Mouse (Mus musculus): ENCODE measurements around the gene Zfp414.
"Not testable (repeated sequence)": the region's sequence is repeated elsewhere in the genome, so short reads cannot be mapped to it uniquely, and the experiment has no call there.

Zfp414 gene

DNA sequence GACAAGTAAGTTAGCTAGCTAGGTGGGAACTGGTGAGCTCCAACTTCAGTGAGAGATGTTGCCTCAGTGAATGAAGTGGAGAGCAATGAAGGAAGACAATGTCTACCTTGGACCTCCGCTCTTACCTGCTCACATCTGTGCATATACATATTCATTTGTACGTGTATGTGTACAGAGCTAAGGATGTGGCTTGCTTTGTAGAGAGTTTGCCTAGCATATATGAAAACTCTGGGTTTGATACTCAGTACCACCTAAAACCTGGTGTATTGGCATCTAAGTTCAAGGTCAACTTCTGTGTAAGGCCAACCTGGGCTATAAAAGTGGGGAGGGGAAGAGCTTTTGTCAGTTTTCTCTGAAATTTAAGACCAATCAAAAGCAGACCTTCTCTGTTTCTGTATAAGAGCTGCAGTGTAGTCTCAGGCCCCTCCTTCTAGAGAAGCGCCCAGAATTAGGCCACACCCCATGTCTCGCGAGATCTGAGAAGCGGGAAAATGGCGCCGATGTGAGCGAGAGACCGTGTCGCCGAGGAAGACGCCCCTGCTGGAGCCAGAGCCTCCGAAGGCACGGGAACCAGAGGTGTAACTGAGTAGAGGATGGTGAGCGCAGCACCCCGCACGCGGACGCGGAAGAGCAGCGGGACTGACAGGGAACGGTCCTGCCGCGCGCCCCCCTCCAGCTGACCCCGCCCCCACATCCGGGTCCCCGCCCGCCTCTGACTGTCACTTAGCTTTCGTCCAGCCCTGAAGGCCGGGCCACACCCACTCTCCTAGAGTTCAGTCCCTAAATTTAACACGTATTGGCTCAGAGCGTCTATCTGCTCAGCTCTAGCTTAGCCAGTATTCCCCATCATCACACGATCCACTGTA is at the start of gene Zfp414:
TSS of gene Zfp414 (plus strand) at position 470 of the 866 bp plus-strand sequence.
- peak; percentile 98 for DNase-seq (ENCODE audit: low read depth)

GRCm38 (mm10) chr17:33584061-33584460 is 44.8 kb upstream of the Zfp414 start:
- no peak for DNase-seq (ENCODE audit: low read depth)

GRCm38 (mm10) chr17:33586011-33586410 is 42.9 kb upstream of the Zfp414 start:
- no peak for DNase-seq (ENCODE audit: low read depth)

DNA sequence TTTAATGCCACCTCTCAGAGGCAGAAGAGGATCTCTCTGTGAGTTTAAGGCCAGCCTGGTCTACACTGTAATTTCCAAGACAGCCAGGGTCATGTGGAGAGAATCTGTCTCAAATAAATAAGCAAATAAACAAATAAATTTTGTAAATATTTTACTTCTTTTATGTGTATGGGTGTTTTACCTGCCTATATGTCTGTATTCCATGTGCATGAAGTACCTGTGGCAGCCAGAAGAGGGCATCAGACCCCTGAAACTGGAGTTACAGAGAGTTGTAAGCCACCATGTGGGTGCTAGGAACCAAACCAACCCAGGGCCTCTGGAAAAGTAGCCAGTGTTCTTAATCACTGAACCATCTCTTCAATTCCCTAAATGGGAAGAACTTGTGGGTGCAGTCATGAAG is 31.6 kb upstream of the Zfp414 start:
- DNase-seq (ENCODE audit: low read depth) = peak; percentile 20

- DNase-seq (ENCODE audit: low read depth) = no peak
Measured at GRCm38 (mm10) chr17:33598506-33598905, 30.4 kb upstream of the Zfp414 start.

DNA sequence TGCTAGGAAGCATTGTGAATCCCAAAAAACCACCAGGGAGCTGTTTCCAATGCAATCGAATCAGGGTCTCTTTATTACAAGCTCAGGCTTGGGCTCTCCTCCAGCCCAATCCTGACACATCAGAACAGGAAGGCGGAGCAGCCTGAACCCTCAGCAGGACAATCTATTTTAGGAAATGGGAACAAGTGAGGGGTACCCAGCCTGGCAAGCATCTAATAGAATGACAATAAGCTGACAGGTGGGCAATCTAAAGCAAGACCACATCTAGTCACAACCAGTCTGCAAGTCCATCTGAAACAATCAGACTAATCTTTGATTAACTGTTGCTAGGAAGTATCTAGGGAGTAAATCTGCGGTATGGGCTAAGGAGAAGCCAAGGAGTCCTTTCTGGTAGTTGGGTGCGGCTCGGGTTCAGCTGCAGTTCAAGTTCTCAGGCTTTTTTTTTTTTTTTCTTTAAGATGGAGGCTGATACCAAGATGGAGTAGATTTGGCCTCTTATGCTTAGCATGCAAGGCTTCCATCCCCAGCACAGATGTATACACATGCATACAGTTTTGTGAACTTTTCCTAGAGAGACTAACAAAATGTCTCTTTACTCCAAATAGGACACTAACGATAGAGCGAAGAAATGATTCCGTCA is 28.9 kb upstream of the Zfp414 start:
- no peak for DNase-seq (ENCODE audit: low read depth)

- DNase-seq (ENCODE audit: low read depth) = no peak
Measured at GRCm38 (mm10) chr17:33600831-33601230, 28.1 kb upstream of the Zfp414 start.

- DNase-seq (ENCODE audit: low read depth) = no peak
Measured at GRCm38 (mm10) chr17:33601947-33602346, 26.9 kb upstream of the Zfp414 start.

DNA sequence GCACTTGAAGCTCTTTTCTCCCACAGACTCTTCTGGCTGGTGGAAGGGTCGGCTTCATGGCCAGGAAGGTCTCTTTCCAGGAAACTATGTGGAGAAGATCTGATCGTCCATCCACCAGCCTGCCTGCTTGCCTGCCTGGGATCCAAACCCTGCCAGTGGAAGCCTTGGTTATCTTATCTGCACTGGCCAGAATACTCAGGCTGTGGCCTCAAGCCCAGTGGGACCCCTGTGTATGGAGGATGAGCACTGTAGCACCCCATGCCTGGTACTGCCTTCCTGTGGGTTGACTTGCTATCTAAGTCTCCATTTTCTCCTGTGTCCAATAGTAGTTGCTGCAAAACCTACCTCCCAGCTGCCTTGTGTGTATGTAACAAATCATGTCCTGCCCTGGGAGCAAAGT is 21.6 kb upstream of the Zfp414 start:
- DNase-seq (ENCODE audit: low read depth) = no peak

GRCm38 (mm10) chr17:33610548-33610947 is 18.3 kb upstream of the Zfp414 start:
- peak; percentile 75 for DNase-seq (ENCODE audit: low read depth)

- not testable (repeated sequence) for DNase-seq (ENCODE audit: low read depth)
Measured at GRCm38 (mm10) chr17:33613726-33614125, 15.2 kb upstream of the Zfp414 start.

DNA sequence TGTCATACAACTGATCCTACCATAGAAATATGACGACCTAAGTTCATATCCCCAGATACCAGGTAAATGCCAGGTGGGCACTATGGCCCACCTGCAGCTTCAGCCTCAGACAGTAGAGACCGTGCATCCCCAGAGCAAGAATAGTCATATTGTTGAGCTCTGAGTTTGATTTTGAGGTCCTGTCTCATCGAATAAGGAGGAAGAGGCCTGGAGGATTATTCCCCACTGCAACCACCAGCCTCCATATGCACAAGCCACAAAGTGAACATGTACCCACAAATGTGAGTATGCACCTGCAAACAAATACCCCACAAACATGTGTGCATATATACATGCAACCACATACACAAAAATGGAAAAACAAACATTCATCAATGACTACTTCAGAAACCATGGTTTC is 1.6 kb upstream of the Zfp414 start:
- no peak for DNase-seq (ENCODE audit: low read depth)

DNA sequence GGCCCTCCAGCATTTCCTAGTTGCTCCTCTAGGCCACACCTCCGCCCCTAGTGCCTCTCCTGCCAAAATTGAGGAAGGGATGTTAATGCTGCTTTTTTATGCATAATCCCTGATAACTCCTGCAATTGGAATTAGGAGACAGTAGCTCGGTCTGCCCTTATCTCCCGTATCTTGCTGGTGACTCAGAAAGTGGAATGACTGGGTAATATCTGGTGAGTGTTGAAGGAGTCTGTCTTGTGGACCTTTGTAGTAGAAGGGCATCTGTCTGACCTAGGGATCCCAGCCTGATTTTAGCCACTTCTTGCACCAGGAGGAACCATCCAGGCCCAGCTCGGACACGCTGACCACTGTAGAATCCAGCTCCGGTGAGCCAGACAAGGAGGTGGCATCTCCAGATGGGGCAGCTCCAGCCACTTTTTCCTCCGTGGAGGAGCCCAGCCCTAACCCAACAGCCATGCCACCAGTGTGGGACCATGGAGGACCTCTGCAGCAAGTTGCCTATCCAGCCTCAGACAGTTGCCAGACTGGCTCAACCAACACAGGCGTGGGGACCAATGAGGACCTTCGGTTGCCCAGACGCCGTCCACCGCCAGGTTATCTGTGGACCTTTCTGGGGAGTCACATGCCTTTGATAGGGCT is 716 bp downstream of the Zfp414 start:
- no peak for DNase-seq (ENCODE audit: low read depth)

- no peak for DNase-seq (ENCODE audit: low read depth)
Measured at GRCm38 (mm10) chr17:33630171-33630895, 1.4 kb downstream of the Zfp414 start.

- no peak for DNase-seq (ENCODE audit: low read depth)
Measured at GRCm38 (mm10) chr17:33631236-33631635, 2.3 kb downstream of the Zfp414 start.

- DNase-seq (ENCODE audit: low read depth) = no peak
Measured at GRCm38 (mm10) chr17:33631796-33632195, 2.9 kb downstream of the Zfp414 start.

DNA sequence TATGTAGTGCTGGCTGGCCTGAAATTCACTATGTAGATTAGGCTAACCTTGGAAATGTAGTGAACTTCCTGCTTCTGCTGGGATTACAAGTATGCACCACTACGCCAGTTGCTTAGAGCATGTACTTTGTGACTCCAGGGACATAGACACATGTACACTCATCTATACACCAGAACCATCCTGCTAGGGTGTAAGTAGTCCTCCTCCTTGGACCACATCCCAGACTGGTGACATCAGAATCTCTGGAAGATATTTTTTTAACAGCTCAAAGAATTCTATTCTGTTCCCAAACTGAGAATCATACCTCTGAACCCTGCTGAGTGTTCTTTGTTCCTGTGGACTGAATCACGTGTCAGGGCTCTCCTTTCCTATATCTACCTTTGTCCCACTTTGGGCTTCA is 8.1 kb downstream of the Zfp414 start:
- DNase-seq (ENCODE audit: low read depth) = no peak

DNA sequence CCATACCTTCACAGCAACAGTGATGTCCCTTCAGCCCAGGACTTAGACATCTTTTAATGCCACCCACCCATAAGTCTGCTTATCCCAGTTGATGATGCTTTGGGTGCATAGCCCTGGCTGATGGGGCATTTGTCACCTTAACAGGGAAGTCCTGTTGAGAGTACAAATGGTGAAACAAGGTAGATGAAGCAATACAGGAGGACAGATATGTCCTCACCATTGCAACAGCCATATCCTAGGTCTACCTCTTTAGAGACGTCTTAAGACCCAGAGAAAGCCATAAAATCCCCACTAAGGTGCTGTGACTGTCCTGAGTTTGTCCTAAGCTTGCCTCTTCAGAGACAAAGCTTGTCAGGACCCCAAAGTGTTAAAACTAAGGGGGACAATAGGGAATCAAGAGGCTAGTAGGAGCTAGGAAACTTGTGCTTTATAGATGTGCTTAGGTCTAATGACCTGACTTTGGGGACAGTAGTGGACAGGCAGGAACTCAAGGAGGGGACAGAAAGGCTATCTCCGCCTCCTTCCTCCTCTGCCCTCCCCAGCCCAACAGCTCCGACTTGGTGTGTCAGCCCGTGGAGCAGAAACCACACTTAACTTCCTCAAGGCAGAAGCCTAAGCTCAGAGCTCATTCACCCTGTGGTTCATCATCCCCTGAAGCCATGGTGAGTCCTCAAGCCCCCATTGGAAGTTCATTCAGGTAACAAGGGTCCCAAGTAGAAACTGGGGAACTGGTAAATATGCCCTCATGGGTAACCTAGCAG is 8.8 kb downstream of the Zfp414 start, which contains the start of gene Pram1:
TSS of gene Pram1 (plus strand) at position 541 of the 761 bp plus-strand sequence.
- DNase-seq (ENCODE audit: low read depth) = peak; percentile 80

DNA sequence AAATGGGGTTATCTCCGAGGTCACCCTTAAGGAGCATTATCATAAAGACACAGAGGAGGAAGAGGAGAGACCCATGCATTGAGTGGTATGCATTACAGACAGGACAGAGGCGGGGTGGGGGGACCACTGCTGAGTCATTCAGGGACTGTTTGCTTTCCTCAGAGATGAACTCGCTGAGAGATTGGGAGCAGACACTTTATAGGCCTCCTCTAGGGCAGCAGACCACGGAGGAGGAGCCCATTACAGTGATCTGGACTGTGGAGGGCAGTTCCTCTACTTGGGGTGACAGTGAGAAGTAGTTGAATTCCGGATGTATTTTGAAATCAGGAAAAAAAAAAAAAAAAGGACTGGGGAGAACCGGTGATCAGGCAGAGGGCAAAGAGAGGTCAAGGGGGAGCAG is 10.9 kb downstream of the Zfp414 start:
- peak; percentile 88 for DNase-seq (ENCODE audit: low read depth)

DNA sequence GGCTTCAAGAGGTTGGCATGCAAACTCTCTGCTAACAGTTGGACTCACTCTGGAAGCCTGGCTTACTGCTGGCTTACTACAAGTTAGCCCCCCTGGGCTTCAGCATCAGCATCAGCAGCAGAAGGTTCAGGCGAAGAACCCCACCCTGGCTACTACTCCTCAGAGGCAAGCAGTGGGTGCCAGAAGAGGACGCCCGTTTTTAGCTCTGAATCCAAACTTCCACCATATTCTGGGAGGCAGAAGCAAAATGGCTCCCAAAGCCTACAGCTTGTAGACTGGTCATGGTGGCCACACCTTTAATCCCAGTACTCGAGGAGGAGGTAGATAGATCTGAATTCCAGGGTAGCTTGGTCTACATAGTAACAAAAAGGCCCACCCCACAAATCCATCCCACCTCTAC is 15.2 kb downstream of the Zfp414 start:
- no peak for DNase-seq (ENCODE audit: low read depth)

DNA sequence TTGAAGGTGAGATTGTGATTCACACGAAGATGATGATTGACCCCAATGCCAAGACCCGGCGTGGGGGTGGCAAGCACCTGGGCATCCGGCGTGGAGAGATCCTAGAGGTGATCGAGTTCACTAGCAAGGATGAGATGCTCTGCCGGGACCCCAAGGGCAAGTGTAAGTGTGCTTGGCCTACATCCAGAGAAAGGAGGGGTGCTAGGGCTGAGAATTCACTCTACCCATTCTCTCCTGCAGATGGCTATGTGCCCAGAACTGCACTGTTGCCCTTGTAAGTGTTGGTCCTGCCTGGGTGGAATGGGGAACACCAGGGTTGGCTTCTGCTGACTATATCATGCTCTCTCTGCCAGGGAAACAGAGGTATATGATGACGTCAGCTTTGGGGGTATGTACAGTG is 16.2 kb downstream of the Zfp414 start:
- DNase-seq (ENCODE audit: low read depth) = no peak
